ENCODE assay signal across 18 mouse cellular contexts in genomic region chr2:70425611-70426010, GRCm38 (mm10). TPM values are rescaled to one million over a fixed set of nuclear protein-coding genes. Genes with fewer than 3 reads are reported as not detected.
DNase-seq lines count a peak whose midpoint lies in the region; ATAC-seq lines count a peak whose summit lies in the region.
"Had no signal": no experiment of that assay in that cellular context is flagged by ENCODE, and none has a peak within 500 bp of the region (broad histone marks: within the 10 kb centered on the region; RNA-seq: fewer than 3 reads in every experiment).

No protein-coding gene starts in this region.

- H3K36me3 ChIP-seq in midbrain, embryonic 14.5 days (ENCODE audit: control insufficient read depth, insufficient read depth, low read length): no peaks in the 10 kb centered on the region
- no peaks in the 10 kb centered on the region for H3K36me3 ChIP-seq in midbrain, embryonic 11.5 days (ENCODE audit: control insufficient read depth, insufficient read depth, low read length)
- H3K36me3 ChIP-seq: limb, embryonic 13.5 days had no signal

- WGBS in midbrain, embryonic 14.5 days: 43% methylated on average over 11 of the region's 11 CpGs
- WGBS in midbrain, embryonic 11.5 days: 77% methylated on average over 11 of the region's 11 CpGs

- 0 out of 2 replicates have a peak overlapping the region, but pooled peaks have one; percentile 32 for H3K27ac ChIP-seq in midbrain, embryonic 14.5 days (replicated peaks; ENCODE audit: low read depth, low read length)
- H3K27ac ChIP-seq in midbrain, embryonic 11.5 days (ENCODE audit: low read depth, low read length): no peak overlapping the region
- H3K27ac ChIP-seq: gastrocnemius, adult 2 months; limb, embryonic 13.5 days had no signal

- H3K9me3 ChIP-seq in midbrain, embryonic 14.5 days (ENCODE audit: control insufficient read depth, low read length): no peaks in the 10 kb centered on the region
- no peaks in the 10 kb centered on the region for H3K9me3 ChIP-seq in midbrain, embryonic 11.5 days (ENCODE audit: control insufficient read depth, low read length)
- H3K9me3 ChIP-seq: limb, embryonic 13.5 days had no signal

- H3K4me2 ChIP-seq in midbrain, embryonic 14.5 days (ENCODE audit: low read length): no peak overlapping the region
- no peak overlapping the region for H3K4me2 ChIP-seq in midbrain, embryonic 11.5 days
- H3K4me2 ChIP-seq: limb, embryonic 13.5 days had no signal

- H3K4me3 ChIP-seq in midbrain, embryonic 14.5 days (replicated peaks; ENCODE audit: low read depth, low read length): no peak overlapping the region
- H3K4me3 ChIP-seq in midbrain, embryonic 11.5 days (ENCODE audit: low read depth, low read length): no peak overlapping the region
- H3K4me3 ChIP-seq: gastrocnemius, adult 2 months; limb, embryonic 13.5 days; myocyte had no signal

- peak; percentile 46; the same call in 1 of the 2 replicates for ATAC-seq in midbrain, embryonic 14.5 days (ENCODE audit: low FRiP score, low TSS enrichment)
- ATAC-seq in midbrain, embryonic 11.5 days (ENCODE audit: low FRiP score): no peak
- ATAC-seq: forebrain, postnatal 0 days; hindbrain, embryonic 16.5 days had no signal

- H3K9ac ChIP-seq in midbrain, embryonic 14.5 days (replicated peaks; ENCODE audit: low read length): no peak overlapping the region
- no peak overlapping the region for H3K9ac ChIP-seq in midbrain, embryonic 11.5 days (ENCODE audit: low read length)
- H3K9ac ChIP-seq: forebrain, postnatal 0 days; limb, embryonic 13.5 days had no signal

- DNase-seq in adrenal gland, postnatal 14 days: peak; percentile 15
- no peak for DNase-seq in adrenal gland, adult 2 months
- DNase-seq in midbrain, embryonic 14.5 days: peak; percentile 70
- no peak for DNase-seq in midbrain, embryonic 11.5 days (ENCODE audit: low spot score, missing footprints)
- DNase-seq in naive thymus-derived CD4-positive, alpha-beta T cell, adult 2 months (ENCODE audit: low read depth): peak; percentile 83
- no peak for DNase-seq in layer of hippocampus, adult 8-10 months (ENCODE audit: low spot score in 2 of 2)
- no peak for DNase-seq in heart, adult 9 months (ENCODE audit: low spot score in 2 of 2)
- DNase-seq in left cerebral cortex, adult 18-20 months (ENCODE audit: low spot score in 2 of 2): no peak
- DNase-seq: adrenal gland, adult 8-10 months; forebrain, postnatal 0 days; gastrocnemius, adult 2 months; heart, adult 18-20 months had no signal

- H3K27me3 ChIP-seq in midbrain, embryonic 14.5 days (ENCODE audit: control insufficient read depth, insufficient read depth, low read length): no peaks in the 10 kb centered on the region
- H3K27me3 ChIP-seq in midbrain, embryonic 11.5 days (ENCODE audit: control insufficient read depth, insufficient read depth, low read length): no peaks in the 10 kb centered on the region

- 0 out of 2 replicates have a peak, but pooled peaks cover 7% of the 10 kb centered on the region for H3K4me1 ChIP-seq in midbrain, embryonic 14.5 days (ENCODE audit: control insufficient read depth, insufficient read depth, low read length)
- H3K4me1 ChIP-seq in midbrain, embryonic 11.5 days (ENCODE audit: control insufficient read depth, insufficient read depth, low read length): no peaks in the 10 kb centered on the region
- H3K4me1 ChIP-seq: limb, embryonic 13.5 days had no signal

RNA-seq across cellular contexts. Expression of gene Sp5, which starts 49.1 kb away (rescaled TPM):
- 2.0 and 3.5 TPM in 2 replicates for total RNA-seq in adrenal gland, postnatal 14 days (2021)
- total RNA-seq in adrenal gland, adult 2 months (2021): 1 to 10 TPM; 1.7 to 2.8 TPM
- polyA plus RNA-seq in adrenal gland, adult 2 months (2012; rRNA removed): 15.6 and 17.6 TPM in 2 replicates
- polyA plus RNA-seq in midbrain, embryonic 14.5 days (2014; fragmentation: Nextera tagmentation; extraction: Ambion mirVana): 28.3 and 31.2 TPM in 2 replicates
- polyA plus RNA-seq in midbrain, embryonic 11.5 days (2014; fragmentation: Nextera tagmentation; extraction: Ambion mirVana): 10.2 and 12.8 TPM in 2 replicates
- under 1 TPM; 0.29 to 0.54 (median 0.43) TPM for total RNA-seq in layer of hippocampus, adult 8-10 months (2022)
- under 1 TPM; 0.26 to 0.44 TPM for total RNA-seq in left cerebral cortex, adult 18-20 months (2021)
- total RNA-seq: gastrocnemius, adult 2 months; heart, adult 18-20 months; megakaryocyte, adult 5-6 weeks had no signal
- polyA plus RNA-seq: liver, embryonic 16.5 days; myocyte; spleen, adult 2 months had no signal

Comparison
In these comparisons a context has a peak if more than half of its experiments do, and no peak if none do; other contexts are left out.
1. DNase-seq: peak in adrenal gland, postnatal 14 days (single experiment), midbrain, embryonic 14.5 days (single experiment) and naive thymus-derived CD4-positive, alpha-beta T cell, adult 2 months (single experiment); none in adrenal gland, adult 2 months (single experiment), midbrain, embryonic 11.5 days (single experiment), layer of hippocampus, adult 8-10 months (0 of 2), heart, adult 9 months (0 of 2) and left cerebral cortex, adult 18-20 months (0 of 2).